Mouse (Mus musculus): ENCODE measurements around the gene Ccr10. TPM values are rescaled to one million over a fixed set of nuclear protein-coding genes. Genes with fewer than 3 reads are reported as not detected.
"Not testable (repeated sequence)": the region's sequence is repeated elsewhere in the genome, so short reads cannot be mapped to it uniquely, and the experiment has no call there.

Gene Ccr10
- polyA plus RNA-seq, 1 experiment from 2014 or later, result not detected

- Histone ChIP-seq H3K4me1 (replicated peaks; ENCODE audit: control insufficient read depth, insufficient read depth, low read length) (peaks cover 6% of the 10 kb centered on the region), H3K9me3 (ENCODE audit: control insufficient read depth, low read length) (no peaks in the 10 kb centered on the region), H3K4me3 (replicated peaks; ENCODE audit: low read length) (no peak overlapping the region), H3K4me2 (ENCODE audit: low read length) (no peak overlapping the region), H3K36me3 (ENCODE audit: control insufficient read depth, insufficient read depth) (no peaks in the 10 kb centered on the region), H3K9ac (replicated peaks; ENCODE audit: low read depth, low read length) (no peak overlapping the region), H3K27me3 (replicated peaks; ENCODE audit: control insufficient read depth, insufficient read depth, low read length) (no peaks in the 10 kb centered on the region), H3K27ac (ENCODE audit: low read length) (no peak overlapping the region)
- no peak for ATAC-seq
- 78% methylated on average over 7 of the region's 7 CpGs for WGBS
These were observed 38.2 kb downstream of the Ccr10 start for GRCm38 (mm10) chr11:101137000-101137399.

- no peaks in the 10 kb centered on the region; the same call in 1 of the 2 replicates for H3K4me1 ChIP-seq (replicated peaks; ENCODE audit: control insufficient read depth, insufficient read depth, low read length)
- no peaks in the 10 kb centered on the region for H3K36me3 ChIP-seq (ENCODE audit: control insufficient read depth, insufficient read depth)
- H3K9ac ChIP-seq (replicated peaks; ENCODE audit: low read depth, low read length), result no peak overlapping the region
- 74% methylated on average over 13 of the region's 13 CpGs for WGBS
- H3K4me2 ChIP-seq (ENCODE audit: low read length), result no peak overlapping the region
- no peak for ATAC-seq
- no peaks in the 10 kb centered on the region for H3K27me3 ChIP-seq (replicated peaks; ENCODE audit: control insufficient read depth, insufficient read depth, low read length)
- no peak overlapping the region for H3K4me3 ChIP-seq (replicated peaks; ENCODE audit: low read length)
- H3K9me3 ChIP-seq (ENCODE audit: control insufficient read depth, low read length), result no peaks in the 10 kb centered on the region
- H3K27ac ChIP-seq (ENCODE audit: low read length), result no peak overlapping the region
These were observed 40.9 kb downstream of the Ccr10 start for GRCm38 (mm10) chr11:101134217-101134865.

- H3K4me3 ChIP-seq (replicated peaks; ENCODE audit: low read length), result no peak overlapping the region
- WGBS, result 77% methylated on average over 12 of the region's 12 CpGs
- no peak for ATAC-seq
- H3K27me3 ChIP-seq (replicated peaks; ENCODE audit: control insufficient read depth, insufficient read depth, low read length), result no peaks in the 10 kb centered on the region
- no peaks in the 10 kb centered on the region for H3K36me3 ChIP-seq (ENCODE audit: control insufficient read depth, insufficient read depth)
- H3K9me3 ChIP-seq (ENCODE audit: control insufficient read depth, low read length), result no peaks in the 10 kb centered on the region
- no peak overlapping the region for H3K9ac ChIP-seq (replicated peaks; ENCODE audit: low read depth, low read length)
- H3K4me1 ChIP-seq (replicated peaks; ENCODE audit: control insufficient read depth, insufficient read depth, low read length), result no peaks in the 10 kb centered on the region
- no peak overlapping the region for H3K27ac ChIP-seq (ENCODE audit: low read length)
- no peak overlapping the region for H3K4me2 ChIP-seq (ENCODE audit: low read length)
These were observed 42.2 kb downstream of the Ccr10 start for GRCm38 (mm10) chr11:101133037-101133436.

- ATAC-seq, result no peak
- Histone ChIP-seq H3K27ac (ENCODE audit: low read length) (no peak overlapping the region), H3K4me2 (ENCODE audit: low read length) (no peak overlapping the region), H3K27me3 (replicated peaks; ENCODE audit: control insufficient read depth, insufficient read depth, low read length) (no peaks in the 10 kb centered on the region), H3K36me3 (ENCODE audit: control insufficient read depth, insufficient read depth) (peaks cover 5% of the 10 kb centered on the region), H3K4me3 (replicated peaks; ENCODE audit: low read length) (no peak overlapping the region), H3K9ac (replicated peaks; ENCODE audit: low read depth, low read length) (no peak overlapping the region), H3K9me3 (ENCODE audit: control insufficient read depth, low read length) (peaks cover 3% of the 10 kb centered on the region; the same call in 1 of the 2 replicates), H3K4me1 (replicated peaks; ENCODE audit: control insufficient read depth, insufficient read depth, low read length) (no peaks in the 10 kb centered on the region)
- 84% methylated on average over 6 of the region's 6 CpGs for WGBS
These were observed 43.5 kb downstream of the Ccr10 start for GRCm38 (mm10) chr11:101131701-101132100.

GRCm38 (mm10) chr11:101131187-101131586 lies 44.1 kb downstream of the Ccr10 start:
- H3K4me2 ChIP-seq (ENCODE audit: low read length), result no peak overlapping the region
- H3K9me3 ChIP-seq (ENCODE audit: control insufficient read depth, low read length), result peaks cover 4% of the 10 kb centered on the region; the same call in 1 of the 2 replicates
- no peak overlapping the region for H3K27ac ChIP-seq (ENCODE audit: low read length)
- H3K4me1 ChIP-seq (replicated peaks; ENCODE audit: control insufficient read depth, insufficient read depth, low read length), result no peaks in the 10 kb centered on the region
- H3K27me3 ChIP-seq (replicated peaks; ENCODE audit: control insufficient read depth, insufficient read depth, low read length), result no peaks in the 10 kb centered on the region
- no peak overlapping the region for H3K9ac ChIP-seq (replicated peaks; ENCODE audit: low read depth, low read length)
- ATAC-seq, result no peak
- no peak overlapping the region for H3K4me3 ChIP-seq (replicated peaks; ENCODE audit: low read length)
- WGBS, result 77% methylated on average over 2 of the region's 2 CpGs
- peaks cover 10% of the 10 kb centered on the region for H3K36me3 ChIP-seq (ENCODE audit: control insufficient read depth, insufficient read depth)

GRCm38 (mm10) chr11:101130056-101130756 lies 45.0 kb downstream of the Ccr10 start:
- Histone ChIP-seq H3K27me3 (replicated peaks; ENCODE audit: control insufficient read depth, insufficient read depth, low read length) (no peaks in the 10 kb centered on the region), H3K36me3 (ENCODE audit: control insufficient read depth, insufficient read depth) (peaks cover 15% of the 10 kb centered on the region), H3K9ac (replicated peaks; ENCODE audit: low read depth, low read length) (no peak overlapping the region), H3K4me1 (replicated peaks; ENCODE audit: control insufficient read depth, insufficient read depth, low read length) (no peaks in the 10 kb centered on the region), H3K4me3 (replicated peaks; ENCODE audit: low read length) (no peak overlapping the region), H3K4me2 (ENCODE audit: low read length) (no peak overlapping the region), H3K9me3 (ENCODE audit: control insufficient read depth, low read length) (peaks cover 4% of the 10 kb centered on the region; the same call in 1 of the 2 replicates), H3K27ac (ENCODE audit: low read length) (no peak overlapping the region)
- WGBS, result 59% methylated on average over 18 of the region's 18 CpGs
- ATAC-seq, result no peak

GRCm38 (mm10) chr11:101128996-101129577 lies 46.2 kb downstream of the Ccr10 start:
- Histone ChIP-seq H3K9ac (replicated peaks; ENCODE audit: low read depth, low read length) (no peak overlapping the region), H3K4me2 (ENCODE audit: low read length) (no peak overlapping the region), H3K4me1 (replicated peaks; ENCODE audit: control insufficient read depth, insufficient read depth, low read length) (no peaks in the 10 kb centered on the region), H3K9me3 (ENCODE audit: control insufficient read depth, low read length) (peaks cover 4% of the 10 kb centered on the region; the same call in 1 of the 2 replicates), H3K36me3 (ENCODE audit: control insufficient read depth, insufficient read depth) (peaks cover 15% of the 10 kb centered on the region), H3K27me3 (replicated peaks; ENCODE audit: control insufficient read depth, insufficient read depth, low read length) (no peaks in the 10 kb centered on the region), H3K4me3 (replicated peaks; ENCODE audit: low read length) (no peak overlapping the region), H3K27ac (ENCODE audit: low read length) (no peak overlapping the region)
- no peak for ATAC-seq
- 84% methylated on average over 11 of the region's 11 CpGs for WGBS

GRCm38 (mm10) chr11:101127075-101127474 lies 48.2 kb downstream of the Ccr10 start:
- H3K36me3 ChIP-seq (ENCODE audit: control insufficient read depth, insufficient read depth), result peaks cover 18% of the 10 kb centered on the region
- whole genome bisulfite sequencing, result 93% methylated on average over 1 of the region's 1 CpGs
- H3K27ac ChIP-seq (ENCODE audit: low read length), result no peak overlapping the region
- H3K9ac ChIP-seq (replicated peaks; ENCODE audit: low read depth, low read length), result no peak overlapping the region
- peaks cover 4% of the 10 kb centered on the region; the same call in 1 of the 2 replicates for H3K9me3 ChIP-seq (ENCODE audit: control insufficient read depth, low read length)
- no peak overlapping the region for H3K4me3 ChIP-seq (replicated peaks; ENCODE audit: low read length)
- no peaks in the 10 kb centered on the region for H3K27me3 ChIP-seq (replicated peaks; ENCODE audit: control insufficient read depth, insufficient read depth, low read length)
- H3K4me2 ChIP-seq (ENCODE audit: low read length), result no peak overlapping the region
- ATAC-seq, result no peak
- no peaks in the 10 kb centered on the region for H3K4me1 ChIP-seq (replicated peaks; ENCODE audit: control insufficient read depth, insufficient read depth, low read length)

- WGBS, result 89% methylated on average over 7 of the region's 9 CpGs
- H3K4me2 ChIP-seq (ENCODE audit: low read length); H3K27me3 ChIP-seq (replicated peaks; ENCODE audit: control insufficient read depth, insufficient read depth, low read length); H3K4me3 ChIP-seq (replicated peaks; ENCODE audit: low read length); ATAC-seq; H3K9ac ChIP-seq (replicated peaks; ENCODE audit: low read depth, low read length); H3K27ac ChIP-seq (ENCODE audit: low read length); H3K9me3 ChIP-seq (ENCODE audit: control insufficient read depth, low read length); H3K4me1 ChIP-seq (replicated peaks; ENCODE audit: control insufficient read depth, insufficient read depth, low read length): not testable (repeated sequence)
- peaks cover 18% of the 10 kb centered on the region for H3K36me3 ChIP-seq (ENCODE audit: control insufficient read depth, insufficient read depth)
These were observed 50.2 kb downstream of the Ccr10 start for GRCm38 (mm10) chr11:101125008-101125407.

All from forebrain, embryonic 16.5 days (tissue).